In genomic region chr12:100414717-100415398, GRCm38 (mm10) we compare ENCODE assay signal across 15 mouse cellular contexts.
DNase-seq lines count a peak whose midpoint lies in the region; ATAC-seq and TF ChIP-seq lines count a peak whose summit lies in the region.
"Had no signal": no experiment of that assay in that cellular context is flagged by ENCODE, and none has a peak within 500 bp of the region (broad histone marks: within the 10 kb centered on the region; RNA-seq: fewer than 3 reads in every experiment).

No protein-coding gene starts in this region.

- TF ChIP-seq CTCF in kidney, adult 2 months (conservative IDR thresholded peaks at IDR 0.05; ENCODE audit: insufficient read depth, insufficient read length, low read depth, low read length): no peak

- no peak overlapping the region for H3K4me2 ChIP-seq in heart, embryonic 11.5 days
- no peak overlapping the region for H3K4me2 ChIP-seq in heart, embryonic 12.5 days
- H3K4me2 ChIP-seq in kidney, embryonic 14.5 days (replicated peaks; ENCODE audit: low read depth, low read length): no peak overlapping the region
- H3K4me2 ChIP-seq: hindbrain, embryonic 14.5 days had no signal

- ATAC-seq in heart, embryonic 11.5 days (replicated peaks; ENCODE audit: insufficient number of reproducible peaks, low FRiP score, low TSS enrichment): peak; percentile 31; the same call in 1 of the 2 replicates
- no peak for ATAC-seq in heart, embryonic 12.5 days (ENCODE audit: insufficient number of reproducible peaks, low FRiP score)
- 0 out of 2 replicates have a peak, but pooled peaks have one; percentile 46 for ATAC-seq in kidney, embryonic 14.5 days (ENCODE audit: low FRiP score, low TSS enrichment)
- ATAC-seq: liver, postnatal 0 days had no signal

- H3K27me3 ChIP-seq in heart, embryonic 11.5 days (ENCODE audit: control insufficient read depth, insufficient read depth, low read length): no peaks in the 10 kb centered on the region
- H3K27me3 ChIP-seq in heart, embryonic 12.5 days (replicated peaks): no peaks in the 10 kb centered on the region
- H3K27me3 ChIP-seq in kidney, embryonic 14.5 days (ENCODE audit: control insufficient read depth, insufficient read depth, low read length): no peaks in the 10 kb centered on the region
- H3K27me3 ChIP-seq in kidney, adult 2 months (replicated peaks; ENCODE audit: control insufficient read depth, insufficient read depth, low read length): no peaks in the 10 kb centered on the region

- WGBS in heart, embryonic 11.5 days (ENCODE audit: insufficient replicate concordance): 64% methylated on average over 14 of the region's 14 CpGs
- whole genome bisulfite sequencing in heart, embryonic 12.5 days: 63% methylated on average over 14 of the region's 14 CpGs
- 51% methylated on average over 14 of the region's 14 CpGs for WGBS in kidney, embryonic 14.5 days
- 66% methylated on average over 14 of the region's 14 CpGs for WGBS in kidney, adult 2 months

- H3K4me1 ChIP-seq in heart, embryonic 11.5 days (ENCODE audit: control insufficient read depth, insufficient read depth, low read length): peaks cover 4% of the 10 kb centered on the region; the same call in 1 of the 2 replicates
- peaks cover 11% of the 10 kb centered on the region for H3K4me1 ChIP-seq in heart, embryonic 12.5 days (replicated peaks)
- peaks cover 6% of the 10 kb centered on the region; the same call in 1 of the 2 replicates for H3K4me1 ChIP-seq in kidney, embryonic 14.5 days (ENCODE audit: control insufficient read depth, insufficient read depth, low read length)
- no peaks in the 10 kb centered on the region for H3K4me1 ChIP-seq in kidney, adult 2 months (ENCODE audit: control insufficient read depth, insufficient read depth, low read length)

- no peak for TF ChIP-seq POLR2A in kidney, adult 2 months (IDR thresholded peaks at IDR 0.05; ENCODE audit: low read depth, low read length)

- H3K36me3 ChIP-seq in heart, embryonic 11.5 days (ENCODE audit: control insufficient read depth, insufficient read depth, low read length): peaks cover 3% of the 10 kb centered on the region; the same call in 1 of the 2 replicates
- H3K36me3 ChIP-seq in heart, embryonic 12.5 days: peaks cover 24% of the 10 kb centered on the region
- peaks cover 9% of the 10 kb centered on the region; the same call in 1 of the 2 replicates for H3K36me3 ChIP-seq in kidney, embryonic 14.5 days (ENCODE audit: control insufficient read depth, insufficient read depth, low read length)
- H3K36me3 ChIP-seq in kidney, adult 2 months (ENCODE audit: control insufficient read depth, insufficient read depth, low read length): peaks cover 8% of the 10 kb centered on the region

- H3K9ac ChIP-seq in heart, embryonic 11.5 days (ENCODE audit: low read depth, low read length): no peak overlapping the region
- H3K9ac ChIP-seq in heart, embryonic 12.5 days: no peak overlapping the region
- H3K9ac ChIP-seq in kidney, embryonic 14.5 days (ENCODE audit: low read depth, low read length): no peak overlapping the region
- H3K9ac ChIP-seq: hindbrain, embryonic 14.5 days; liver, postnatal 0 days had no signal

- peak overlapping the region; percentile 17; the same call in 1 of the 2 replicates for H3K27ac ChIP-seq in heart, embryonic 11.5 days (ENCODE audit: low read depth, low read length)
- H3K27ac ChIP-seq in heart, embryonic 12.5 days (ENCODE audit: poor library complexity, severe bottlenecking): no peak overlapping the region
- no peak overlapping the region for H3K27ac ChIP-seq in kidney, embryonic 14.5 days (ENCODE audit: low read depth, low read length)
- no peak overlapping the region for H3K27ac ChIP-seq in kidney, adult 2 months (ENCODE audit: insufficient read depth, low read depth, low read length)
- H3K27ac ChIP-seq: hindbrain, embryonic 14.5 days had no signal

- no peak overlapping the region for H3K4me3 ChIP-seq in heart, embryonic 11.5 days (ENCODE audit: low read depth, low read length)
- H3K4me3 ChIP-seq in heart, embryonic 12.5 days: no peak overlapping the region
- no peak overlapping the region for H3K4me3 ChIP-seq in kidney, embryonic 14.5 days (ENCODE audit: low read length)
- H3K4me3 ChIP-seq in kidney, adult 2 months (ENCODE audit: insufficient read depth, low read depth, low read length): no peak overlapping the region

- DNase-seq in kidney, adult 2 months: no peak
- peak; percentile 9 for DNase-seq in right cerebral cortex, postnatal 25 days
- no peak for DNase-seq in right cerebral cortex, postnatal 10 days (ENCODE audit: low spot score in 2 of 2)
- no peak for DNase-seq in cerebellum, adult 9-11 months
- DNase-seq: adrenal gland, postnatal 25 days; cerebellum, adult 8-10 months; kidney, postnatal 25 days; liver; liver, postnatal 0 days; lung, postnatal 36 days; thymus, postnatal 36 days had no signal

- H3K9me3 ChIP-seq in heart, embryonic 11.5 days (replicated peaks; ENCODE audit: control insufficient read depth, low read length): no peaks in the 10 kb centered on the region
- H3K9me3 ChIP-seq in heart, embryonic 12.5 days (replicated peaks): no peaks in the 10 kb centered on the region
- H3K9me3 ChIP-seq in kidney, embryonic 14.5 days (ENCODE audit: control insufficient read depth, low read length): no peaks in the 10 kb centered on the region
